Mouse (Mus musculus) testis, adult 2 months (tissue): ENCODE data around the gene Rasgef1b. TPM values are rescaled to one million over a fixed set of nuclear protein-coding genes. Genes with fewer than 3 reads are reported as not detected.

Experiments used
- H3K27ac ChIP-seq: fragments of 200-500 bp; 2 replicates; pipeline ENCODE4 v1.5.1; 2012; ENCODE audit warnings: low read depth, low read length; ENCODE audit not compliant: control insufficient read depth, insufficient read depth
- H3K27me3 ChIP-seq: fragments of 200-500 bp; 2 replicates; pipeline ENCODE4 v1.6.1; 2012; ENCODE audit warnings: mild to moderate bottlenecking, low read length, moderate library complexity; ENCODE audit not compliant: control insufficient read depth, insufficient read depth
- H3K36me3 ChIP-seq: fragments of 200-500 bp; 2 replicates; pipeline ENCODE4 v1.6.1; 2012; ENCODE audit warnings: mild to moderate bottlenecking, low read length; ENCODE audit not compliant: control insufficient read depth, insufficient read depth
- H3K4me1 ChIP-seq: fragments of 200-500 bp; 2 replicates; pipeline ENCODE4 v1.6.1; 2012; ENCODE audit warnings: low read length; ENCODE audit not compliant: control insufficient read depth, insufficient read depth
- H3K4me3 ChIP-seq: fragments of 200-500 bp; 2 replicates; pipeline ENCODE4 v1.5.1; 2012; ENCODE audit warnings: low read depth, mild to moderate bottlenecking, low read length, moderate library complexity, mixed read lengths; ENCODE audit not compliant: control insufficient read depth
- CTCF ChIP-seq: fragments of 200-500 bp; IDR thresholded peaks from 2 replicates; pipeline ENCODE4 v1.5.1; 2012; ENCODE audit warnings: low read depth, mild to moderate bottlenecking, inconsistent platforms, low read length, moderate library complexity; ENCODE audit not compliant: control insufficient read depth, insufficient read depth, insufficient replicate concordance
- POLR2A ChIP-seq: fragments of 200-500 bp; IDR thresholded peaks from 2 replicates; pipeline ENCODE4 v1.6.1; 2012; ENCODE audit warnings: low read depth, mild to moderate bottlenecking, inconsistent platforms, low read length, moderate library complexity; ENCODE audit not compliant: control insufficient read depth
- polyA plus RNA-seq: library from polyadenylated mRNA; depleted of rRNA; stranded (reverse); fragments of >200 nt; gene quantifications from 2 replicates; pipeline ENCODE4 v1.2.3, GENCODE M21; 2012

Rasgef1b gene
- polyA plus RNA-seq, 1 experiment, result 3.2 TPM

DNA sequence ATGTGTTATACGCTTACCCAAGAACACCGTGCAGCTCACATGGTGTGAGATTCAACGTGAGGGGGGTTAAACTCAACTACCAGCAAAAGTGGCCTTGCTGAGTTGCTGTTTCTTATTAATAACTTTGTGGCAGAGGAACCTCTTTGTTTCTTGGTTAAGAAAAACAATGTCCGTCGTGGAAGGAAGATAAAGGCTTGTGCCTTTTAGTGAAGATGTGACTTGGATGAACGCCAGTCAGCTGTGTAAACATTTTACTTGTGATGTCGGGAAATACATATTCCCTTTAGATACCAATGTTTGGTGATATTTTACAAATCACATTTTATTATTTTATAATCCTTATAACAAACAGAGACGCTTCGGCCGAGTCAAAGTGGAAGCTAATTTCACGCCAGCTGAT, 231.0 kb downstream of the Rasgef1b start:
- Histone ChIP-seq H3K4me3 (no peak overlapping the region), H3K36me3 (no peaks in the 10 kb centered on the region), H3K4me1 (no peaks in the 10 kb centered on the region; the same call in 1 of the 2 replicates), H3K27me3 (no peaks in the 10 kb centered on the region), H3K27ac (no peak overlapping the region)
- TF ChIP-seq POLR2A, result no peak
- TF ChIP-seq CTCF, result no peak

GRCm38 (mm10) chr5:99496931-99497782, 231.7 kb downstream of the Rasgef1b start:
- no peak overlapping the region for H3K27ac ChIP-seq
- TF ChIP-seq CTCF (no peak), POLR2A (no peak)
- H3K4me3 ChIP-seq, result no peak overlapping the region
- H3K36me3 ChIP-seq, result no peaks in the 10 kb centered on the region
- H3K4me1 ChIP-seq, result no peaks in the 10 kb centered on the region
- H3K27me3 ChIP-seq, result no peaks in the 10 kb centered on the region

DNA sequence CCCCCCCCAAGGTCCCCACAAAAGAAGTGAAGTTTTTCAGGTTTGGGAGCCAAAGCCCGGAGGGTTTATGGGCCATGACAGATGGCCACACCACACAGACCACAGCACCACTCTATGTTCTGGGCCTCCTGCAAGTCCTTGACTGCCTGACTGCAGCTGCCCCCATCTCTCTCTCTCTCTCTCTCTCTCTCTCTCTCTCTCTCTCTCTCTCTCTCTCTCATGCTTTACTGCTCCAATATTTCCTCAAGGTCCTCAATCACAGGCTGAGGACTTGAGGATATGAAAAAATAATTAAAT, 232.8 kb downstream of the Rasgef1b start:
- no peaks in the 10 kb centered on the region for H3K36me3 ChIP-seq
- no peak overlapping the region for H3K4me3 ChIP-seq
- TF ChIP-seq POLR2A (no peak), CTCF (no peak)
- H3K27ac ChIP-seq, result no peak overlapping the region
- H3K4me1 ChIP-seq, result no peaks in the 10 kb centered on the region
- H3K27me3 ChIP-seq, result no peaks in the 10 kb centered on the region

- H3K36me3 ChIP-seq, result no peaks in the 10 kb centered on the region
- H3K27ac ChIP-seq, result no peak overlapping the region
- H3K4me3 ChIP-seq, result no peak overlapping the region
- TF ChIP-seq POLR2A (no peak), CTCF (no peak)
- no peaks in the 10 kb centered on the region for H3K4me1 ChIP-seq
- no peaks in the 10 kb centered on the region for H3K27me3 ChIP-seq
Measured at GRCm38 (mm10) chr5:99495354-99496156, 233.3 kb downstream of the Rasgef1b start.

- H3K27me3 ChIP-seq, result no peaks in the 10 kb centered on the region
- no peaks in the 10 kb centered on the region for H3K4me1 ChIP-seq
- H3K27ac ChIP-seq, result no peak overlapping the region
- no peak overlapping the region for H3K4me3 ChIP-seq
- no peaks in the 10 kb centered on the region for H3K36me3 ChIP-seq
- no peak for TF ChIP-seq CTCF
- no peak for TF ChIP-seq POLR2A
Measured at GRCm38 (mm10) chr5:99493861-99494260, 235.0 kb downstream of the Rasgef1b start.

- Histone ChIP-seq H3K4me3 (no peak overlapping the region), H3K4me1 (no peaks in the 10 kb centered on the region), H3K27me3 (no peaks in the 10 kb centered on the region), H3K27ac (no peak overlapping the region), H3K36me3 (no peaks in the 10 kb centered on the region)
- TF ChIP-seq CTCF, result no peak
- TF ChIP-seq POLR2A, result no peak
Measured at GRCm38 (mm10) chr5:99493017-99493416, 235.8 kb downstream of the Rasgef1b start.

DNA sequence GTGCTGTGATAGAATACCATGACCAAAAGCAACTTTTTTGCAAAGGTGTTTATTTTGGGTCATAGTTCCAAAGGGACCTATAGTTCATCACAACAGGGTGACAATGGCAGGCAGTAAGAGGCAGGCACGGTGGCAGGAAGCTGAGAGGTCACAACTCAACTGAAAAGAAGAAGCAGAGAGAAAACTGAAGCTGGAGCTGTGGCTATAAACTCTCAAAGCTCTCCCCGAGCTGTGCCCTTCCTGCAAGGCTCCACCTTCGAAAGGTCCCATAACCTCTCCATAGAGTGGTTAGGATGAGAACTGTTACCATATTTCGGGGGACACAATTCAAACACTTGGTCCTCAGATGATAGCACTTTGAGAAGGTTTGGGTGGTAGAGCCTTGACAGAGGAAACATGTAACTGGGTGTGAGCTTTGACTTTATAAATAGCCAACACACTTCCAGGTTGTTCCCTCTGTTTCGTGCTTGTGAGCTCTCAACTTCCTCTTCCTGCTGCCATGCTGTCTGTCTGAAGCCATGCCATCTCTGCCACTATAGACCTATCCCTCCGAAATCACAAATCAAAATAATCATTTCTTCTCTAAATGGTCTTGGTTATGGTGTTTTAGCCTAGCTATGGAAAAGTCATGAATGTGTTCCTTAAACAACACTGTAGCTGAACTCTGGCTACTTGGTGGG, 240.2 kb downstream of the Rasgef1b start:
- Histone ChIP-seq H3K27ac (no peak overlapping the region), H3K27me3 (no peaks in the 10 kb centered on the region), H3K4me1 (no peaks in the 10 kb centered on the region), H3K36me3 (no peaks in the 10 kb centered on the region), H3K4me3 (no peak overlapping the region)
- no peak for TF ChIP-seq POLR2A
- no peak for TF ChIP-seq CTCF
